Mouse (Mus musculus): Measurements from ENCODE around the gene Ttc39d. TPM values are rescaled to one million over a fixed set of nuclear protein-coding genes. Genes with fewer than 3 reads are reported as not detected.

The Ttc39d gene
- 0.07 TPM in 1 of 2 replicates, not detected in the other for polyA plus RNA-seq (2012; ENCODE audit: low replicate concordance)

DNA sequence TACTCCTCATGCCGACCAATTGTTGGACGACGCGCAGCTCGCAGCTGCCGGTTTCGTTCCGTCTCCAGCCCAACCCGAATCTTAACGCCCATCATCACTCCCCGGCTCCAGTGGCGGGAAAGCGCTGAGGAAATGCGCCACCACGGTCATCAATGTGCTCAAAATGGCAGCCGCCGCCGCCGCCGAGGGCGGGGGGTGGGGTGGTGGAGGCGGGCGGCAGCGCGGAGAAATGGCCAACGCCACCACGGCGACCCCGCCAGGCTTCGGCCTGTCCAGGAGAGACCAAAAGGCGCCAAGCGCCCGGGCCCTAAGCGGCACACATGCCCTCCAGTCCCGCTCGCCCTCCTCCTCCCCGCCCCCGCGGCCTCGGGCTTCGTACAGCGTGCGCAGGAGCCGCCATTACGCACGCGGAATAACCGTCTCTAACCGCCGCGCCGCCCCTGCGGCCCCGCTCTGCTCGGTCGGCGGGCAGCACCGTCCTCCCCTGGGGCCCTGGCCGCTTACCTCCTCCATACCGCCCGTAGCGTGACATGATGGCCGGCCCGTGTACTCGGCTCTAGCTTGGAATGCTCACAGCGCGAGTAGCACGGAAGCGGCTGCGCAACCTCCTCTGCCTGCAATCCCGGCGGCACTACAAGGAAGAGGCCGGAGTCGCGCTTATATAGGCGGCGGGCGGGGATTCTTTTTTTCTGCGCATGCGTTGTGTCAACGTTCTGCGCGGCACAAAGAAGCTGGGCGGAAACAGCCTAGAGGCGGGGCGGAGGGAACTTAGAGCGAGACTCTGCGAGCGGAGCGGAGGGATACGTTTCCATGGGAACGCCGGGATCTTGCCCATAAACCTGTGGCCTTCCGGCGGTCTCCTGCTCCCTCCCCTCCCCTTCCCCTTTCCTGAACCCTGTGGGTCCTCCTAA lies at the start of gene Ttc39d, which contains the start of gene Srsf7:
Gene Ttc39d, plus strand, starts transcription at position 790 of the 911 bp plus-strand sequence.
Gene Srsf7, minus strand, starts transcription at position 637 of the 911 bp plus-strand sequence.

DNA sequence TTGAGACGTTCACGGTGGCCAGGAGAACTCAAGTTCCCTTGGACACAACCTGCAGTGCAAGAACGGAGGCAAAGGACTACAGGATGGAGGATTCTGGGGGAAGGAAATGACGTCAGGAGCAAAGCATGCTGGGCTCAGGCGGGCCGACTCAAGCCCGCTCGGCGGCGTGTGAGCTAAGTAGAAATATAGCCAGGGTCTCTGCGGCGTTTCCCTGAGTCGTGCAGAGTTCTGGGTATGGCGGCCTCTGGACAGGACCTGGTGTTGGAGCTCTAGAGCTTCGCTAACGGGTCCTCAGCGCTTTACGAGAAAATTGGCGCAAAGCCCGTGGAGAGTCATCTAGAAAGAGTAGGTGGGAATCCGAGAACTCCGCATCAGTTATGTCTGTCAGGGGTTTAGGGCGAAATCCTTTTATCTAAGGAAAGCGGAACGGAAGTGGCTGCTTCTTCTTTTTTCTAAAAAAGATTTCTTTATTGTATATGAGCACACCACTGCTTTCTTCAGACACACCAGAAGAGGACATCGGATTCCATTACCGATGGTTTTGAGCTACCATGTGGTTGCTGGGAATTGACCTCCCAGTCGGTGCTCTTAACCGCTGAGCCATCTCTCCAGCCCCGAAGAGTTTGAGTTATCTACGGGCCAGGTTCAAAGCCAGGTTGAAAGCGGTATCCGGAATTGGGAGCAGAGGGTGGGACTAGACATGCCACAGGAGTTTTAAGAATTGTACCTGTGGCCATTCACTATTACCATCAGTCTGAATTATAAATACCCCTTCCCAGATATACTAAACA lies 17.3 kb downstream of the Ttc39d start, which contains the start of gene Gemin6:
Gene Gemin6, plus strand, starts transcription at position 116 of the 791 bp plus-strand sequence.

Other genes with a start within 250 kb of the Ttc39d start
- gene Hnrnpll, start 145.1 kb upstream of the Ttc39d start, polyA plus RNA-seq (2012; ENCODE audit: low replicate concordance), result 40.5 and 49.8 TPM in 2 replicates
- gene Galm, start 80.0 kb upstream of the Ttc39d start, polyA plus RNA-seq (2012; ENCODE audit: low replicate concordance), result 0.28 TPM in 1 of 2 replicates, not detected in the other
- 3.3 and 125 TPM in 2 replicates for gene Srsf7, start 153 bp upstream of the Ttc39d start, polyA plus RNA-seq (2012; ENCODE audit: low replicate concordance)
- 0.47 and 0.94 TPM in 2 replicates for gene Gemin6, start 17.0 kb downstream of the Ttc39d start, polyA plus RNA-seq (2012; ENCODE audit: low replicate concordance)
- gene Morn2, start 82.7 kb downstream of the Ttc39d start, polyA plus RNA-seq (2012; ENCODE audit: low replicate concordance), result 0.82 and 1.5 TPM in 2 replicates
- gene Dhx57, start 83.0 kb downstream of the Ttc39d start, polyA plus RNA-seq (2012; ENCODE audit: low replicate concordance), result 4.3 and 5.9 TPM in 2 replicates
- gene Arhgef33, start 99.9 kb downstream of the Ttc39d start, polyA plus RNA-seq (2012; ENCODE audit: low replicate concordance), result 0.11 and 0.24 TPM in 2 replicates
- gene Gm10190, start 166.1 kb downstream of the Ttc39d start, polyA plus RNA-seq (2012; ENCODE audit: low replicate concordance), result not detected in 2 replicates